Mouse (Mus musculus) gastrocnemius, postnatal 25 days (tissue): ENCODE results near the gene Ghitm. TPM values are rescaled to one million over a fixed set of nuclear protein-coding genes. Genes with fewer than 3 reads are reported as not detected.

Experiments used
- DNase-seq: peaks from one replicate; pipeline ENCODE4 v3.0.0; 2022
- total RNA-seq, 2 experiments: library from RNA; stranded (reverse); gene quantifications; 1 replicate in 1 of 2; 2 replicates in 1 of 2; pipeline ENCODE4 v1.2.3; 2021

Gene Ghitm
- total RNA-seq, 2 experiments from 2014 or later, result 369 to 406 TPM

DNA sequence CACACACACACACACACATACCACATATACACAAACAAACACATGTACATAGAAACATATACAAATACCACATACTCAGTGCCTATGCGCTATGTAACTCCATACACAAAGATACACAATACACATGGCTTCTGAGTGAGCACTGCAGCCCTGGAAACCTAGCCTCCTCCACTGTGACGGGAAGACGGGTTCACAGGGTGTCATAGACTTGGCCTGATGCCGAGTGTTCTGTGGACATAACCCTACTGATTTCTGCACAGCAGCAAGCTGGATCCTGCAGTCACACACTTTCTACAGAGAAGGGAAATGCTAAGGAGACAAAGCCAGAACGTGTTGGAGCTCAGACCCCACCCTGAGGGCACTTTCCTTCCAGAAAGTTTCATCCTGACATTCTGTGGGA is 30.3 kb downstream of the Ghitm start:
- DNase-seq, result no peak

DNA sequence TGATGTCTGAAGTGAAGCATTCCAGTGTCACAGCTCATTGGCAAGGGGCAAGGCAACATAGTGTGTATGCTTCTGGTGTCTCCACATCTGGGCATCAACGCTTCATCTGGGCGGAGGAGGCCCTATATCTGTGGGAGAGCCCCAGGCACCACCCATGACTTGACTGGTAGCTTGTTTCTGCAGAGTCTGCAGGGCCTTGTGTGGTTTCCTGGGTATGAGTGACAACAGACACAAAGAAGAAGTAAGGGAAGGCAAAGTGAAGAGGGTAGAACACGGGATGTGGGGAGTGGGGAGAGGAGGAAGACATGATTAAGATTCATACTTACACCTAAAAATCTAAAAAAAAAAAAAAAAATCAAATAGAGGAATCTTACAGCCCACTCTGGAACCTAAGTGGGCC is 32.6 kb downstream of the Ghitm start:
- DNase-seq, result no peak

DNA sequence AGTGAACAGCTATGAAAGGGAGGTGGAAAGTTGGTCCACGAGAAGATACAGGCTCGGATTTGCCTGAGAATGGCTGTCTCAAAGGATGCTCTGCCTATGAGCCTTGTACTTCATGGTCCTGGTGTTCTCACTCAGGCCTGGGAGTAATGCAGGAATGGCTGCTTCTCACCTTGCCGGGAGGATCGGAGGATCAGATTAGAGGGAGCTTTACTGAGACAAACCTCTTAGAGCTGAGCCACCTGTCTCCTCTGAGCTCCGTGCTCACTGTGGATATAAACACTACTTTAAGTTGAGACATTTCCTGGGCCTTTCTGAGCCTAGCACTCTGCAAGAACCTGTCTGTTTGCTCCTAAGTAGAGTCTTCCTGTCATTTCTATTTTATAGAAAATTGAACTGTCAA is 33.5 kb downstream of the Ghitm start:
- no peak for DNase-seq

DNA sequence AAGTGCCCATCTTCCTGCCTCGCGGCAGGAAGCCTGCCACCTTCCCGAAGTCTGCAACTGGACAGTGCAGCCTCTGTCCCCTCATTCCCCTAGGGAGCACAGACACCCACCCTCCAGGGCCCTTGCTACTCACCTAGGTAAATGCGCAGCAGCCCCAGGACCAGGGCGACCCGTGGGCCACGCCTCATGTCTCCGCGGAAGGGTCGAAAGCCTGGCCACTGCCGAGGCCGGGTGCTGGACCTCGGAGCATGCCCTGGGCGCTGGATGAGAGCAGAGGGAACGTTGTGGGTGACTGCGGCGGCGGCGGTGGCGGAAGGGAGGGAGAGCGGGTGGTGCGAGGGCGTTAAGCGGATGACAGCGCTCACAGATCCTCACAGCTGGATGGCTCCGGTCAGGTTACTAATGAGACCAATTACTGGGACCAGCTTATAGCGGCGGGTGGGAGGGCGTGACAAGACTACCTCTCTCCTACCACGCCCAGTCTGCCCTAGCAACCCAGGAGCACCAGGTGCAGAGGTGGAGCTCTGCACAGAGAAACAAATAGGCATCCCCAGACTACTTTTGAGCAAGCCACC is 37.0 kb downstream of the Ghitm start, which contains the start of gene Cdhr1:
TSS of gene Cdhr1 (minus strand) at position 392 of the 575 bp plus-strand sequence.
- no peak for DNase-seq

DNA sequence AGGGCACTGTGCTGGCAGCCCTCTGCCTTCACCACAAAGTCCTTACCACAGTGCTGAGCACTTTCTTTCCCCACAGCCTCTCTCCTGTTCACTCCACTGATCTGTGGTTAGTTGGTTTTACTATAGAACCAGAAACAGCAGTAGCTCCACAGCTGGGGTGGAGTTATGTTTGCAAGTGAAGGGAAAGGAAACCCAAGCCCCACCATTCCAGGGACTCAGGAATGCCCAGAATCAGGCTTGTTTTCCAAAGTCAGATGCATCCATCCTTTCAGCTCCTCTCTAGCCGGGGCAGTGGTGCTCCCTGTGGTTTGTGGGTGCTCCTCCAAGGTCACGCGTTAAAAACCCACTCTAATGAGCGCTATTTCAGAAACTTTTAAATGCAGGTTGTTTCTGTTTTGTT is 39.5 kb downstream of the Ghitm start:
- DNase-seq, result no peak

DNA sequence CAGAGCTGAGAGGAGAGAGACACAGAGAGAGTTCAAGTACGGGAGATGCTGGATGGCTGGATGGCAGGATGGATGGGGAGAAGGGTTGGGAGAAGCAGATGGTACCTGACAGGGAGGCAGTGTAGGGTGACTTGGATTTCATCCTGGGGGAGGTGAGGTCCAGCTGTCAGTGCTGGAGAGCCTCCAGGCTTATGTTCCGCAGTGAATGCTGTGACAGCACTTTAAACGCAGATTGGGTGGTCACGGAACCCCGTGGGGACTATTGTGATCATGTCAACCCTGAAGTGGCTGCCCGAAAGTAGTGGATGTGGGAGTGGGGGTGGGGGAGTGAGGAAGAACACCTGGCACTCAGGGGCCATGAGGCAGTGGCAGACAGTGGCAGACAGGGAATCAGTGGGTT is 40.6 kb downstream of the Ghitm start:
- DNase-seq, result no peak

DNA sequence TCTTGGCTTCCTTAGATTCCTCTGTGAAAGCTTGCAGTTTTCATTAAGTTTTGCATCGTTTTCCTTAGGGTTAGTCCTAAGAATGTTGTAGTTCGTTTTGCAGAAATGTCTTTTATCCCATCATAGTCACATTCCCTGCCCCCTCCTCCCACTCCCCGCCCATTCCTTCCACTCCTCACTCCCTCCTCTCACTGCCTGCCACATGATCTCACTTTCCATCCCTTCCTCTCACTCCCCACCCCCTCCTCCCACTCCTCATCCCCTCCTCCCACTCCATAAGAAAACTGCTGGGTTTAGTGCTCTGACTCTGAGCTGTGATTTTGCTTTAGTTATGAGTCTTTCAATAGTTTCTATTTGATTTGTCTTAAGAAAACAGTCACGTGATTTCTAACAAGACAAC is 51.3 kb downstream of the Ghitm start:
- no peak for DNase-seq

DNA sequence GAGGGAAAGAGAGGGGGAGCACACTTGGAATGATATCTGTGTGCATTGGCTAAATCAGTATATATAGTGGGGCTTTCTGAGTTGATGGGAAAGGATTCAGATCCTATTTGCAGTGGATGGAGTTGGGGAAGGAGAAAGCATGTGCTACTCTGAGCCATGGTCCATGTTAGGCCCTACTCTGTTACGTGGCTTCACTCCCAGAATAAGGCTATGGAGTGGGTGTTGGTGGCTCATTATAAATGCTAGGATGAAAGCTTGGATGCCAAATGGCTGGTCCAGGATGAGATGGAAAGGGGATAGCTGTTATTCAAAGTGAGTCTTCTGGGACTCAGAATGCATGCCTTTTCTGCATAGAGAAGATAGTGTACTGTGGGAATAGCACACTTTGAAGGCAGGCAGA is 54.3 kb downstream of the Ghitm start:
- DNase-seq, result no peak

Other genes with a start within 250 kb of the Ghitm start
- gene Ccser2, start 166.5 kb downstream of the Ghitm start, total RNA-seq, result 10 to 100 TPM; 58.0 to 65.8 TPM
- gene Rgr, start 86.3 kb downstream of the Ghitm start, total RNA-seq, result under 1 TPM in 1 of 2 experiments, not detected in 1; 0.19 TPM
- gene Lrit1, start 80.4 kb downstream of the Ghitm start, total RNA-seq, result not detected
- gene Lrit2, start 67.3 kb downstream of the Ghitm start, total RNA-seq, result not detected
- not detected for gene Cdhr1, start 36.9 kb downstream of the Ghitm start, total RNA-seq
- under 1 TPM; 0.38 to 0.41 TPM for gene 2610528A11Rik, start 21.2 kb downstream of the Ghitm start, total RNA-seq